Mouse (Mus musculus) ES-E14 (cell line): ENCODE results near the gene Ablim1.

Experiments
- CHD2 ChIP-seq: IDR thresholded peaks from 2 replicates; pipeline ENCODE4 v1.6.1; 2014; ENCODE audit warnings: mild to moderate bottlenecking, low read depth, low read length, inconsistent platforms
- HCFC1 ChIP-seq: IDR thresholded peaks from 2 replicates; pipeline ENCODE4 v1.6.1; 2012; ENCODE audit warnings: low read length, inconsistent platforms, borderline replicate concordance; ENCODE audit not compliant: insufficient read depth
- ZC3H11A ChIP-seq: IDR thresholded peaks from 2 replicates; pipeline ENCODE4 v1.6.1; 2012; ENCODE audit warnings: low read depth, mild to moderate bottlenecking, inconsistent platforms, low read length, borderline replicate concordance
- ZNF384 ChIP-seq: IDR thresholded peaks from 2 replicates; pipeline ENCODE4 v1.6.1; 2012; ENCODE audit warnings: low read depth, low read length, inconsistent platforms

DNA sequence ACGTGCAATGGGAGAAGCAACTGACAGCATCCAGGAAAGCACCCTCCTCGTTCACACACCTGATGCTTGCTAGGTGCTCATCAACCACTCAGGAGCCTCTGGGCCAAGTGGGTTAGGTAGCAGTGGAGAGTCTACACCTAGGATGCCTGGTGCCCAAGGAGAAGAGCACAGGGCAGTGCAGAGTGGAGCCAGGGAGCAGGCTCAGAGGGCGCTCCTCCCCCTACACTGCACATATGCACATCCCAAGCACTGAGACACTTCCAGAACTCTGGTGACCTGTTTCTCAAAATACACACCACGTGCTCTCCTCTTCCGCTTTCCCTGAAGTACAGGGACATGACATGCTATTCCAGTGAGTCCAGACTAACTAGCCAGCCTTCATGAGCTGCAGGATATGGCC, 142.4 kb downstream of the Ablim1 start:
- TF ChIP-seq CHD2 (no peak), ZC3H11A (no peak), ZNF384 (no peak), HCFC1 (no peak)
